Mouse (Mus musculus) forebrain, postnatal 0 days (tissue): Measurements from ENCODE around the gene Runx2. TPM values are rescaled to one million over a fixed set of nuclear protein-coding genes. Genes with fewer than 3 reads are reported as not detected.

ENCODE experiments used
- ATAC-seq: fragments of 200-750 bp; cut with Nextera tagmentation; 2 replicates; pipeline ENCODE4 v1.8.0; 2017; ENCODE audit warnings: mild to moderate bottlenecking, moderate library complexity
- DNase-seq: peaks from one replicate; pipeline ENCODE4 v3.0.0-alpha.2; 2015
- H3K27ac ChIP-seq: fragments of 300-500 bp; sonication (generic); 2 replicates; pipeline ENCODE4 v1.5.1; 2014; ENCODE audit warnings: low read depth, mild to moderate bottlenecking, antibody characterized with exemption, low read length, moderate library complexity, mixed read lengths
- H3K27me3 ChIP-seq: fragments of 300-500 bp; sonication (generic); 2 replicates; pipeline ENCODE4 v1.6.1; 2014; ENCODE audit warnings: mild to moderate bottlenecking, low read length, mixed read lengths; ENCODE audit not compliant: insufficient read depth
- H3K36me3 ChIP-seq: fragments of 300-500 bp; sonication (generic); 2 replicates; pipeline ENCODE4 v1.6.1; 2014; ENCODE audit warnings: mild to moderate bottlenecking, moderate library complexity; ENCODE audit not compliant: insufficient read depth
- H3K4me1 ChIP-seq: fragments of 300-500 bp; sonication (generic); 2 replicates; pipeline ENCODE4 v1.6.1; 2014; ENCODE audit warnings: antibody characterized with exemption; ENCODE audit not compliant: insufficient read depth
- H3K4me2 ChIP-seq: fragments of 300-500 bp; sonication (generic); 2 replicates; pipeline ENCODE4 v1.6.1; 2014; ENCODE audit warnings: low read depth, mild to moderate bottlenecking, moderate library complexity
- H3K4me3 ChIP-seq: fragments of 300-500 bp; sonication (generic); 2 replicates; pipeline ENCODE4 v1.5.1; 2014; ENCODE audit warnings: low read depth, low read length, mixed read lengths
- H3K9ac ChIP-seq: fragments of 300-500 bp; sonication (generic); 2 replicates; pipeline ENCODE4 v1.6.1; 2014; ENCODE audit warnings: mild to moderate bottlenecking
- H3K9me3 ChIP-seq: fragments of 300-500 bp; sonication (generic); 2 replicates; pipeline ENCODE4 v1.6.1; 2016; ENCODE audit warnings: low read length
- CTCF ChIP-seq: sonication (generic); IDR thresholded peaks from 2 replicates; pipeline ENCODE4 v1.5.1; 2016; ENCODE audit warnings: antibody characterized with exemption, control low read depth, low read depth
- WGBS: fragments of 180-500 bp; shearing (Covaris S2); extraction: QIAGEN DNeasy Blood & Tissue Kit; methylation state at CpG from one replicate; pipeline ENCODE4 v1.1.7; 2014; 5-methylcytosine and 5-hydroxymethylcytosine counted together
- polyA plus RNA-seq: library from polyadenylated mRNA; unstranded; fragments of >200 nt; fragmentation: Nextera tagmentation; extraction: Ambion mirVana; gene quantifications from 2 replicates; pipeline ENCODE4 v1.2.1, GENCODE M21; 2015
- total RNA-seq: library from RNA; depleted of rRNA; stranded (reverse); fragments of >200 nt; gene quantifications from 2 replicates; pipeline ENCODE4 v1.2.3, GENCODE M21; 2014

The Runx2 gene
- total and polyA plus RNA-seq, 2 experiments from 2014 or later: 0.77 to 5.7 TPM

GRCm38 (mm10) chr17:44487514-44488244, 326.9 kb downstream of the Runx2 start:
- Histone ChIP-seq H3K4me2 (no peak overlapping the region), H3K9me3 (no peaks in the 10 kb centered on the region), H3K27me3 (no peaks in the 10 kb centered on the region), H3K4me3 (no peak overlapping the region), H3K36me3 (no peaks in the 10 kb centered on the region), H3K27ac (no peak overlapping the region), H3K4me1 (no peaks in the 10 kb centered on the region), H3K9ac (no peak overlapping the region)
- WGBS: 87% methylated on average over 10 of the region's 10 CpGs
- ATAC-seq (peak; percentile 65), DNase-seq (no peak)
- TF ChIP-seq CTCF: no peak

- Histone ChIP-seq H3K27me3 (no peaks in the 10 kb centered on the region), H3K9ac (no peak overlapping the region), H3K4me2 (no peak overlapping the region), H3K27ac (no peak overlapping the region), H3K9me3 (no peaks in the 10 kb centered on the region), H3K4me3 (no peak overlapping the region), H3K4me1 (no peaks in the 10 kb centered on the region), H3K36me3 (no peaks in the 10 kb centered on the region)
- DNase-seq (peak; percentile 30), ATAC-seq (peak; percentile 64; the same call in 1 of the 2 replicates)
- WGBS: 71% methylated on average over 5 of the region's 5 CpGs
- no peak for TF ChIP-seq CTCF
Observed at GRCm38 (mm10) chr17:44485337-44485736, 329.3 kb downstream of the Runx2 start.

GRCm38 (mm10) chr17:44479918-44480317, 334.7 kb downstream of the Runx2 start:
- Histone ChIP-seq H3K27ac (no peak overlapping the region), H3K27me3 (no peaks in the 10 kb centered on the region), H3K4me2 (no peak overlapping the region), H3K4me3 (no peak overlapping the region), H3K4me1 (no peaks in the 10 kb centered on the region), H3K9me3 (no peaks in the 10 kb centered on the region), H3K36me3 (no peaks in the 10 kb centered on the region), H3K9ac (no peak overlapping the region)
- no peak for ATAC-seq
- WGBS: 39% methylated on average over 5 of the region's 5 CpGs
- no peak for DNase-seq
- TF ChIP-seq CTCF: no peak

- H3K36me3 ChIP-seq: no peaks in the 10 kb centered on the region
- H3K9ac ChIP-seq: no peak overlapping the region
- H3K27ac ChIP-seq: no peak overlapping the region
- H3K4me1 ChIP-seq: no peaks in the 10 kb centered on the region
- WGBS: 83% methylated on average over 4 of the region's 4 CpGs
- H3K9me3 ChIP-seq: no peaks in the 10 kb centered on the region
- no peak overlapping the region for H3K4me3 ChIP-seq
- no peak for TF ChIP-seq CTCF
- DNase-seq: no peak
- H3K4me2 ChIP-seq: no peak overlapping the region
- no peak for ATAC-seq
- no peaks in the 10 kb centered on the region for H3K27me3 ChIP-seq
Observed at GRCm38 (mm10) chr17:44479491-44479890, 335.1 kb downstream of the Runx2 start.

- no peak overlapping the region for H3K27ac ChIP-seq
- TF ChIP-seq CTCF: no peak
- H3K4me3 ChIP-seq: no peak overlapping the region
- DNase-seq (no peak), ATAC-seq (no peak)
- WGBS: 95% methylated on average over 8 of the region's 8 CpGs
- H3K36me3 ChIP-seq: no peaks in the 10 kb centered on the region
- no peak overlapping the region for H3K9ac ChIP-seq
- no peaks in the 10 kb centered on the region for H3K4me1 ChIP-seq
- H3K27me3 ChIP-seq: no peaks in the 10 kb centered on the region
- no peaks in the 10 kb centered on the region for H3K9me3 ChIP-seq
- H3K4me2 ChIP-seq: no peak overlapping the region
Observed at GRCm38 (mm10) chr17:44475910-44476309, 338.7 kb downstream of the Runx2 start.

- Histone ChIP-seq H3K9me3 (no peaks in the 10 kb centered on the region), H3K27me3 (no peaks in the 10 kb centered on the region), H3K36me3 (no peaks in the 10 kb centered on the region), H3K4me3 (no peak overlapping the region), H3K9ac (no peak overlapping the region), H3K27ac (no peak overlapping the region), H3K4me1 (no peaks in the 10 kb centered on the region), H3K4me2 (no peak overlapping the region)
- ATAC-seq (no peak), DNase-seq (no peak)
- WGBS: 55% methylated on average over 3 of the region's 3 CpGs
- no peak for TF ChIP-seq CTCF
Observed at GRCm38 (mm10) chr17:44474280-44474679, 340.3 kb downstream of the Runx2 start.

GRCm38 (mm10) chr17:44472695-44473094, 341.9 kb downstream of the Runx2 start:
- H3K9ac ChIP-seq: no peak overlapping the region
- no peak overlapping the region for H3K4me3 ChIP-seq
- H3K27me3 ChIP-seq: no peaks in the 10 kb centered on the region
- H3K9me3 ChIP-seq: no peaks in the 10 kb centered on the region
- ATAC-seq: no peak
- H3K27ac ChIP-seq: no peak overlapping the region
- no peak for TF ChIP-seq CTCF
- H3K36me3 ChIP-seq: no peaks in the 10 kb centered on the region
- no peak for DNase-seq
- no peak overlapping the region for H3K4me2 ChIP-seq
- no peaks in the 10 kb centered on the region for H3K4me1 ChIP-seq
- WGBS: 51% methylated on average over 7 of the region's 7 CpGs
